9 mouse cellular contexts compared by ENCODE assay signal in genomic region chr5:137481138-137481537, GRCm38 (mm10). TPM values are rescaled to one million over a fixed set of nuclear protein-coding genes. Genes with fewer than 3 reads are reported as not detected.
DNase-seq lines count a peak whose midpoint lies in the region; ATAC-seq lines count a peak whose summit lies in the region.
"Had no signal": no experiment of that assay in that cellular context is flagged by ENCODE, and none has a peak within 500 bp of the region (broad histone marks: within the 10 kb centered on the region; RNA-seq: fewer than 3 reads in every experiment).

No protein-coding gene starts in this region.

- H3K9me3 ChIP-seq in forebrain, embryonic 10.5 days, result no peaks in the 10 kb centered on the region
- no peaks in the 10 kb centered on the region for H3K9me3 ChIP-seq in forebrain, embryonic 13.5 days (replicated peaks)
- H3K9me3 ChIP-seq in heart, embryonic 10.5 days, result no peaks in the 10 kb centered on the region

- H3K4me3 ChIP-seq in forebrain, embryonic 10.5 days, result no peak overlapping the region
- no peak overlapping the region for H3K4me3 ChIP-seq in forebrain, embryonic 13.5 days
- H3K4me3 ChIP-seq in heart, embryonic 10.5 days, result no peak overlapping the region
- H3K4me3 ChIP-seq: myocyte had no signal

- no peak for ATAC-seq in forebrain, embryonic 13.5 days

- H3K27me3 ChIP-seq in forebrain, embryonic 10.5 days (ENCODE audit: poor library complexity, severe bottlenecking), result peaks cover 25% of the 10 kb centered on the region
- H3K27me3 ChIP-seq in forebrain, embryonic 13.5 days, result peaks cover 17% of the 10 kb centered on the region
- H3K27me3 ChIP-seq in heart, embryonic 10.5 days (ENCODE audit: insufficient read depth, poor library complexity, severe bottlenecking), result peaks cover 34% of the 10 kb centered on the region

- DNase-seq in forebrain, embryonic 10.5 days (ENCODE audit: extremely low spot score, low spot score), result peak; percentile 74
- peak; percentile 85 for DNase-seq in R1 (ENCODE audit: low read depth, low spot score)
- DNase-seq in cerebellum, postnatal 36 days, result peak; percentile 84 to 90
- DNase-seq in heart, embryonic 10.5 days (ENCODE audit: low spot score), result peak; percentile 76
- peak; percentile 64 to 79 for DNase-seq in left cerebral cortex, adult 18-20 months (ENCODE audit: low spot score in 2 of 2)
- DNase-seq in mesoderm, embryonic 11.5 days (ENCODE audit: low read depth, low spot score), result peak; percentile 87
- peak; percentile 70 for DNase-seq in telencephalon, adult 2 months (ENCODE audit: low read depth, low spot score)

- peaks cover 34% of the 10 kb centered on the region for H3K4me1 ChIP-seq in forebrain, embryonic 10.5 days
- peaks cover 13% of the 10 kb centered on the region for H3K4me1 ChIP-seq in forebrain, embryonic 13.5 days
- H3K4me1 ChIP-seq in heart, embryonic 10.5 days, result peaks cover 14% of the 10 kb centered on the region

- H3K27ac ChIP-seq in forebrain, embryonic 10.5 days, result peak overlapping the region; percentile 76
- no peak overlapping the region for H3K27ac ChIP-seq in forebrain, embryonic 13.5 days
- H3K27ac ChIP-seq in heart, embryonic 10.5 days, result no peak overlapping the region

- H3K4me2 ChIP-seq in forebrain, embryonic 13.5 days, result no peak overlapping the region

- H3K9ac ChIP-seq in forebrain, embryonic 13.5 days, result no peak overlapping the region

- no peaks in the 10 kb centered on the region for H3K36me3 ChIP-seq in forebrain, embryonic 10.5 days (replicated peaks)
- no peaks in the 10 kb centered on the region for H3K36me3 ChIP-seq in forebrain, embryonic 13.5 days (ENCODE audit: poor library complexity, severe bottlenecking)
- H3K36me3 ChIP-seq in heart, embryonic 10.5 days, result no peaks in the 10 kb centered on the region

RNA-seq across cellular contexts. Expression of gene Zan, which starts 4.3 kb away (rescaled TPM):
- polyA plus RNA-seq in forebrain, embryonic 10.5 days (2016; fragmentation: Nextera tagmentation; extraction: Ambion mirVana), result 0.10 and 0.12 TPM in 2 replicates
- polyA plus RNA-seq in forebrain, embryonic 13.5 days (2015; fragmentation: Nextera tagmentation; extraction: Ambion mirVana), result 0.08 and 0.12 TPM in 2 replicates
- 0.04 and 0.25 TPM in 2 replicates for polyA plus RNA-seq in heart, embryonic 10.5 days (2016; fragmentation: Nextera tagmentation; extraction: Ambion mirVana)
- total RNA-seq in left cerebral cortex, adult 18-20 months (2021), result under 1 TPM; 0.12 to 0.30 TPM

RNA-seq across cellular contexts. Expression of gene Pop7, which starts 21.2 kb away (rescaled TPM):
- polyA plus RNA-seq in forebrain, embryonic 10.5 days (2016; fragmentation: Nextera tagmentation; extraction: Ambion mirVana), result 56.1 and 59.4 TPM in 2 replicates
- 75.6 and 82.9 TPM in 2 replicates for polyA plus RNA-seq in forebrain, embryonic 13.5 days (2015; fragmentation: Nextera tagmentation; extraction: Ambion mirVana)
- 50.6 and 56.6 TPM in 2 replicates for polyA plus RNA-seq in heart, embryonic 10.5 days (2016; fragmentation: Nextera tagmentation; extraction: Ambion mirVana)
- 10 to 100 TPM; 31.3 to 33.3 TPM for total RNA-seq in left cerebral cortex, adult 18-20 months (2021)

RNA-seq across cellular contexts. Expression of gene Gigyf1, which starts 37.2 kb away (rescaled TPM):
- 13.5 and 14.0 TPM in 2 replicates for polyA plus RNA-seq in forebrain, embryonic 10.5 days (2016; fragmentation: Nextera tagmentation; extraction: Ambion mirVana)
- polyA plus RNA-seq in forebrain, embryonic 13.5 days (2015; fragmentation: Nextera tagmentation; extraction: Ambion mirVana), result 16.1 and 17.5 TPM in 2 replicates
- 8.0 and 10.8 TPM in 2 replicates for polyA plus RNA-seq in heart, embryonic 10.5 days (2016; fragmentation: Nextera tagmentation; extraction: Ambion mirVana)
- 10 to 100 TPM; 62.3 to 65.6 TPM for total RNA-seq in left cerebral cortex, adult 18-20 months (2021)

RNA-seq across cellular contexts. Expression of gene Epo, which starts 51.9 kb away (rescaled TPM):
- 2.9 and 4.8 TPM in 2 replicates for polyA plus RNA-seq in forebrain, embryonic 10.5 days (2016; fragmentation: Nextera tagmentation; extraction: Ambion mirVana)
- 0.35 TPM in 1 of 2 replicates, not detected in the other for polyA plus RNA-seq in forebrain, embryonic 13.5 days (2015; fragmentation: Nextera tagmentation; extraction: Ambion mirVana)
- polyA plus RNA-seq in heart, embryonic 10.5 days (2016; fragmentation: Nextera tagmentation; extraction: Ambion mirVana), result 0.28 and 2.3 TPM in 2 replicates
- not detected for total RNA-seq in left cerebral cortex, adult 18-20 months (2021)
- polyA plus RNA-seq: myocyte had no signal

RNA-seq across cellular contexts. Expression of gene Gnb2, which starts 52.2 kb away (rescaled TPM):
- 287 and 288 TPM in 2 replicates for polyA plus RNA-seq in forebrain, embryonic 10.5 days (2016; fragmentation: Nextera tagmentation; extraction: Ambion mirVana)
- 483 and 508 TPM in 2 replicates for polyA plus RNA-seq in forebrain, embryonic 13.5 days (2015; fragmentation: Nextera tagmentation; extraction: Ambion mirVana)
- 287 and 294 TPM in 2 replicates for polyA plus RNA-seq in heart, embryonic 10.5 days (2016; fragmentation: Nextera tagmentation; extraction: Ambion mirVana)
- 100 to 1,000 TPM; 607 to 661 TPM for total RNA-seq in left cerebral cortex, adult 18-20 months (2021)
